Mouse (Mus musculus) liver, embryonic 16.5 days (tissue): ENCODE data around the gene Tesmin. TPM values are rescaled to one million over a fixed set of nuclear protein-coding genes. Genes with fewer than 3 reads are reported as not detected.
A peak's percentile ranks its signal among the peaks of the same experiment; 100 is the strongest.

Experiments
- ATAC-seq: fragments of 200-750 bp; cut with Nextera tagmentation; 2 replicates; pipeline ENCODE4 v1.8.0; 2017; ENCODE audit warnings: low read depth, mild to moderate bottlenecking, moderate number of reproducible peaks, moderate library complexity
- H3K27ac ChIP-seq: fragments of 300-500 bp; sonication (generic); 2 replicates; pipeline ENCODE4 v1.5.1; 2014; ENCODE audit warnings: mild to moderate bottlenecking, low read length
- H3K27me3 ChIP-seq: fragments of 300-500 bp; sonication (generic); 2 replicates; pipeline ENCODE4 v1.6.1; 2014; ENCODE audit warnings: low read depth, low read length, mixed read lengths; ENCODE audit not compliant: control insufficient read depth, insufficient read depth
- H3K36me3 ChIP-seq: fragments of 300-500 bp; sonication (generic); 2 replicates; pipeline ENCODE4 v1.6.1; 2014; ENCODE audit warnings: mild to moderate bottlenecking; ENCODE audit not compliant: control insufficient read depth, insufficient read depth
- H3K4me1 ChIP-seq: fragments of 300-500 bp; sonication (generic); 2 replicates; pipeline ENCODE4 v1.6.1; 2014; ENCODE audit warnings: low read depth, low read length, mixed read lengths; ENCODE audit not compliant: control insufficient read depth
- H3K4me2 ChIP-seq: fragments of 300-500 bp; sonication (generic); 2 replicates; pipeline ENCODE4 v1.6.1; 2014; ENCODE audit warnings: low read depth, low read length, mixed read lengths
- H3K4me3 ChIP-seq: fragments of 300-500 bp; sonication (generic); 2 replicates; pipeline ENCODE4 v1.5.1; 2014; ENCODE audit warnings: low read depth, mild to moderate bottlenecking, low read length
- H3K9ac ChIP-seq: fragments of 300-500 bp; sonication (generic); 2 replicates; pipeline ENCODE4 v1.6.1; 2014; ENCODE audit warnings: low read depth, low read length
- H3K9me3 ChIP-seq: fragments of 300-500 bp; sonication (generic); replicated peaks from 2 replicates; pipeline ENCODE4 v1.6.1; 2016; ENCODE audit warnings: low read length; ENCODE audit not compliant: control insufficient read depth
- WGBS: fragments of 180-500 bp; shearing (Covaris S2); extraction: QIAGEN DNeasy Blood & Tissue Kit; methylation state at CpG from one replicate; pipeline ENCODE4 v1.1.7; 2014; ENCODE audit not compliant: insufficient replicate concordance; 5-methylcytosine and 5-hydroxymethylcytosine counted together
- polyA plus RNA-seq: library from polyadenylated mRNA; unstranded; fragments of >200 nt; fragmentation: Nextera tagmentation; extraction: Ambion mirVana; gene quantifications from 2 replicates; pipeline ENCODE4 v1.2.1, GENCODE M21; 2015

The Tesmin gene
- polyA plus RNA-seq, 1 experiment from 2014 or later: 0.21 TPM

- Histone ChIP-seq H3K4me3 (no peak overlapping the region), H3K4me1 (no peaks in the 10 kb centered on the region; the same call in 1 of the 2 replicates)
- WGBS: 18% methylated on average over 4 of the region's 4 CpGs
These were observed 11.5 kb upstream of the Tesmin start for GRCm38 (mm10) chr19:3376966-3377715.

DNA sequence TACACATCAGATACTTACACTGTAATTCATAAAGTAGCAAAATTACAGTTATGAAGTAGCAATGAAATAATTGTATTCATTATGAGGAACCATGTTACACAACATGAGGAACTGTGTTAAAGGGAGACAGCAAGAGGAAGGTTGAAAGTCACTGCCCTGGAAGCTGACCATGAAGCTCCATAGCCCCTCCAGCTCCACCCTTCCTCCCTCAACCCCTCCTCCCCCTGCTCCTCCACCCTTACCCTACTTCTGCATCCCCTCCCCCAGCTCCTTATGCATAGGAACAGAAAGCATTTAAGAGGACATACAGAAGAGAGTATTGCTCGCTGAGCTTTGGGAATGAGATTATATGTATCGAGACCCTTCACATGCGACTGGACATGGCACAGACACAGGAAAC, 10.0 kb upstream of the Tesmin start:
- peak; percentile 32; the same call in 1 of the 2 replicates for ATAC-seq
- Histone ChIP-seq H3K27me3 (no peaks in the 10 kb centered on the region), H3K9ac (no peak overlapping the region), H3K9me3 (no peaks in the 10 kb centered on the region), H3K4me2 (no peak overlapping the region), H3K27ac (peak overlapping the region; percentile 23; the same call in 1 of the 2 replicates), H3K4me3 (no peak overlapping the region), H3K36me3 (peaks cover 2% of the 10 kb centered on the region), H3K4me1 (no peaks in the 10 kb centered on the region; the same call in 1 of the 2 replicates)
- WGBS: 76% methylated on average over 3 of the region's 3 CpGs

More at GRCm38 (mm10) chr19:3376966-3377715, 11.5 kb upstream of the Tesmin start:
- Histone ChIP-seq H3K9me3 (no peaks in the 10 kb centered on the region), H3K9ac (no peak overlapping the region), H3K27ac (peak overlapping the region; percentile 73), H3K4me2 (no peak overlapping the region), H3K36me3 (peaks cover 2% of the 10 kb centered on the region), H3K27me3 (no peaks in the 10 kb centered on the region)
- peak; percentile 42 for ATAC-seq

- no peaks in the 10 kb centered on the region for H3K27me3 ChIP-seq
- 42% methylated on average over 6 of the region's 6 CpGs for WGBS
- H3K27ac ChIP-seq: no peak overlapping the region
- no peak overlapping the region for H3K9ac ChIP-seq
- no peak overlapping the region for H3K4me3 ChIP-seq
- no peaks in the 10 kb centered on the region; the same call in 1 of the 2 replicates for H3K9me3 ChIP-seq
- no peaks in the 10 kb centered on the region for H3K36me3 ChIP-seq
- ATAC-seq: no peak
- H3K4me1 ChIP-seq: peaks cover 12% of the 10 kb centered on the region
- no peak overlapping the region for H3K4me2 ChIP-seq
These were observed 596 bp upstream of the Tesmin start for GRCm38 (mm10) chr19:3388061-3388460.

- WGBS: under 1% methylated on average over 43 of the region's 43 CpGs
- H3K4me1 ChIP-seq: peaks cover 12% of the 10 kb centered on the region
- H3K36me3 ChIP-seq: no peaks in the 10 kb centered on the region
- peak overlapping the region; percentile 87 for H3K4me2 ChIP-seq
- peak overlapping the region; percentile 60 for H3K4me3 ChIP-seq
- no peaks in the 10 kb centered on the region for H3K27me3 ChIP-seq
- no peaks in the 10 kb centered on the region; the same call in 1 of the 2 replicates for H3K9me3 ChIP-seq
- peak overlapping the region; percentile 58 for H3K9ac ChIP-seq
- peak overlapping the region; percentile 29; the same call in 1 of the 2 replicates for H3K27ac ChIP-seq
- peak; percentile 87 for ATAC-seq
These were observed 432 bp downstream of the Tesmin start for GRCm38 (mm10) chr19:3389089-3389488.

DNA sequence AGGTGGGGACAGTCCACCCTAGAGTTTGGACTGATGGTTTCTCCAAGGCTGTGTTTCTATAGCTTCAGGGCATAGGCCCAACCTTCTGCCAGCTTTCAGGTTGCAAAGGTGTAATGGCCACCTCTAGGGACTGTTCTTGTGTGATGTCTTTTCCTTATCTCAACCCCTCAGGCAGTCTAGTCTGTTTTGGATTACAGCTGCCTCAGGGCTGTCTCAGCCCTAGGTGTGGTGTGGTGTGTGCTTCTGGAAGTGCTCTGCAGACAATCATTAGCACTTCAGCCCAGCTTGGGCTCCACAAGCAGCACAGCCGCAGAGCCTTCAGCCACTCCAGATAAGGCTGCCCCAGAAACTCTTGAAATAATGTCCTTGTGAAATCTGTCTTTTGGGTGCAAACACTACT, 3.7 kb downstream of the Tesmin start:
- H3K4me1 ChIP-seq: peaks cover 12% of the 10 kb centered on the region
- no peak overlapping the region for H3K4me3 ChIP-seq
- H3K9ac ChIP-seq: no peak overlapping the region
- H3K36me3 ChIP-seq: no peaks in the 10 kb centered on the region
- H3K4me2 ChIP-seq: no peak overlapping the region
- H3K27ac ChIP-seq: no peak overlapping the region
- peak; percentile 25 for ATAC-seq
- H3K27me3 ChIP-seq: no peaks in the 10 kb centered on the region
- 20% methylated on average over 1 of the region's 1 CpGs for WGBS
- no peaks in the 10 kb centered on the region; the same call in 1 of the 2 replicates for H3K9me3 ChIP-seq

GRCm38 (mm10) chr19:3394216-3394615, 5.6 kb downstream of the Tesmin start:
- H3K9ac ChIP-seq: no peak overlapping the region
- ATAC-seq: no peak
- no peaks in the 10 kb centered on the region for H3K27me3 ChIP-seq
- no peak overlapping the region for H3K27ac ChIP-seq
- no peaks in the 10 kb centered on the region for H3K36me3 ChIP-seq
- WGBS: 75% methylated on average over 3 of the region's 3 CpGs
- H3K4me2 ChIP-seq: no peak overlapping the region
- H3K4me3 ChIP-seq: no peak overlapping the region
- H3K4me1 ChIP-seq: peaks cover 2% of the 10 kb centered on the region
- no peaks in the 10 kb centered on the region; the same call in 1 of the 2 replicates for H3K9me3 ChIP-seq

DNA sequence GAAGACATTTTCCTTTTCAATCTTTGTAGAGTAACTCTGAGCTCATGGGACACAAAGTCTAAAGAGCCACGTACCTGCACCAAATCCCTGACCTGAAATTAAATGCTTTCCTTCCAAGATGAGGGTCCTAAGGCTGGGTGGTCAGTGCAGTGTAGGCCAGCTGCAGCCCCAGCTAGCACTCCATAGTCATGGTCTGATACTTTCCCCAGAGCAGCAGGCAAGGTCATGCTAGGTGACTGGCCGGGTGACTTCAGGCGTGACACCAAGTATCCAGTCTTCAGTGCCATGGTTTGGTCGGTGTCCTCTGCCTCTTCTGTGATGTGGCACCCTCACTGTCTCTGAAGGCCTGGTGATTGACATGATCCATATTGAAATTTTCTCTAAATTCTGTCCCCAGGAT, 11.4 kb downstream of the Tesmin start:
- no peaks in the 10 kb centered on the region for H3K4me1 ChIP-seq
- H3K4me2 ChIP-seq: no peak overlapping the region
- no peak overlapping the region for H3K4me3 ChIP-seq
- no peak overlapping the region for H3K27ac ChIP-seq
- H3K9ac ChIP-seq: no peak overlapping the region
- no peaks in the 10 kb centered on the region for H3K9me3 ChIP-seq
- ATAC-seq: no peak
- WGBS: 68% methylated on average over 4 of the region's 4 CpGs
- no peaks in the 10 kb centered on the region for H3K27me3 ChIP-seq
- H3K36me3 ChIP-seq: no peaks in the 10 kb centered on the region

DNA sequence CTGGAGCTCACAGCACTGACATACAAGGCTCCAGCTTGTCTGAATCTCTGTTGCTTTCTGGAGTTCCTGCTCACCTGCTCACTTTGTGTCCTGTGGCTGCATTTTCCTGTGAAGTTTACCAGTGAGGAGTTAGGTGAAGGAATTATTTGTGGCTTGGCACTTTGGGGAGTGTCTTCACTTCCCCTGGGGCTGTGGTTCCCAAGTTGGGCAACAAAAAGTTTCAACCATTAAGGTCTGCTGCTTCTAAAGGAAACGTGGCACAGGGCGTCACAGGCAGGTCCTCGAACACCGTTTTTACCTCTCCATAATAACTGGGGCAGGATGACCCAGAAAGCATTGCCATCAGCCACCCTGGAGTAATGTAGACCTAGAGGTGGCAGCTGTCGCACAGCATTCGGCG, 12.8 kb downstream of the Tesmin start:
- H3K9ac ChIP-seq: no peak overlapping the region; the same call in 1 of the 2 replicates
- no peaks in the 10 kb centered on the region for H3K4me1 ChIP-seq
- no peak overlapping the region for H3K27ac ChIP-seq
- no peaks in the 10 kb centered on the region for H3K36me3 ChIP-seq
- no peak overlapping the region for H3K4me3 ChIP-seq
- no peak overlapping the region for H3K4me2 ChIP-seq
- H3K27me3 ChIP-seq: no peaks in the 10 kb centered on the region
- no peak for ATAC-seq
- no peaks in the 10 kb centered on the region for H3K9me3 ChIP-seq
- WGBS: 66% methylated on average over 7 of the region's 7 CpGs

GRCm38 (mm10) chr19:3401943-3402342, 13.3 kb downstream of the Tesmin start:
- WGBS: 40% methylated on average over 7 of the region's 7 CpGs
- Histone ChIP-seq H3K36me3 (no peaks in the 10 kb centered on the region), H3K4me3 (no peak overlapping the region), H3K9me3 (no peaks in the 10 kb centered on the region), H3K27ac (no peak overlapping the region), H3K4me2 (no peak overlapping the region), H3K9ac (no peak overlapping the region), H3K27me3 (no peaks in the 10 kb centered on the region), H3K4me1 (no peaks in the 10 kb centered on the region)
- no peak for ATAC-seq
